Mouse (Mus musculus) embryonic facial prominence, embryonic 11.5 days (tissue): ENCODE data around the gene Calm2. TPM values are rescaled to one million over a fixed set of nuclear protein-coding genes. Genes with fewer than 3 reads are reported as not detected.

ENCODE experiments used
- ATAC-seq: fragments of 200-750 bp; cut with Nextera tagmentation; replicated peaks from 2 replicates; pipeline ENCODE4 v1.8.0; 2017; ENCODE audit warnings: low read depth; ENCODE audit not compliant: insufficient number of reproducible peaks, low FRiP score, low TSS enrichment
- DNase-seq: peaks from one replicate; pipeline ENCODE4 v3.0.0-alpha.2; 2015; ENCODE audit warnings: low spot score
- H3K27ac ChIP-seq: fragments of 300-500 bp; sonication (generic); replicated peaks from 2 replicates; pipeline ENCODE4 v1.5.1; 2014; ENCODE audit warnings: mild to moderate bottlenecking, low read depth, low read length, control low read depth
- H3K27me3 ChIP-seq: fragments of 300-500 bp; sonication (generic); 2 replicates; pipeline ENCODE4 v1.6.1; 2014; ENCODE audit warnings: mild to moderate bottlenecking, low read length, moderate library complexity, mixed read lengths; ENCODE audit not compliant: control insufficient read depth, insufficient read depth
- H3K36me3 ChIP-seq: fragments of 300-500 bp; sonication (generic); replicated peaks from 2 replicates; pipeline ENCODE4 v1.6.1; 2014; ENCODE audit warnings: low read depth, mild to moderate bottlenecking, low read length, moderate library complexity, mixed read lengths; ENCODE audit not compliant: control insufficient read depth, insufficient read depth
- H3K4me1 ChIP-seq: fragments of 300-500 bp; sonication (generic); 2 replicates; pipeline ENCODE4 v1.6.1; 2014; ENCODE audit warnings: low read length, mixed read lengths; ENCODE audit not compliant: control insufficient read depth, insufficient read depth
- H3K4me2 ChIP-seq: fragments of 300-500 bp; sonication (generic); 2 replicates; pipeline ENCODE4 v1.6.1; 2014; ENCODE audit warnings: low read depth, mild to moderate bottlenecking, control low read depth, low read length, moderate library complexity
- H3K4me3 ChIP-seq: fragments of 300-500 bp; sonication (generic); 2 replicates; pipeline ENCODE4 v1.5.1; 2014; ENCODE audit warnings: low read depth, low read length, control low read depth
- H3K9ac ChIP-seq: fragments of 300-500 bp; sonication (generic); replicated peaks from 2 replicates; pipeline ENCODE4 v1.6.1; 2014; ENCODE audit warnings: mild to moderate bottlenecking, control low read depth, low read length
- H3K9me3 ChIP-seq: fragments of 300-500 bp; sonication (generic); replicated peaks from 2 replicates; pipeline ENCODE4 v1.6.1; 2016; ENCODE audit warnings: mild to moderate bottlenecking, low read length, inconsistent platforms, mixed read lengths; ENCODE audit not compliant: control insufficient read depth
- WGBS: fragments of 180-500 bp; shearing (Covaris S2); extraction: QIAGEN DNeasy Blood & Tissue Kit; methylation state at CpG from one replicate; pipeline ENCODE4 v1.1.7; 2014; 5-methylcytosine and 5-hydroxymethylcytosine counted together
- polyA plus RNA-seq: library from polyadenylated mRNA; unstranded; fragments of >200 nt; fragmentation: Nextera tagmentation; extraction: Ambion mirVana; gene quantifications from 2 replicates; pipeline ENCODE4 v1.2.1, GENCODE M21; 2014

Gene Calm2
- 1,261 and 1,315 TPM in 2 replicates for polyA plus RNA-seq

- 0 out of 2 replicates have a peak, but pooled peaks cover 3% of the 10 kb centered on the region for H3K4me1 ChIP-seq
- no peaks in the 10 kb centered on the region for H3K27me3 ChIP-seq
- ATAC-seq: peak; percentile 89
- H3K4me2 ChIP-seq: peak within 1 kb of the TSS; percentile 70
- H3K36me3 ChIP-seq: no peaks in the 10 kb centered on the region
- H3K9me3 ChIP-seq: no peaks in the 10 kb centered on the region
- DNase-seq: peak; percentile 97
- peak within 1 kb of the TSS; percentile 98 for H3K9ac ChIP-seq
- peak within 1 kb of the TSS; percentile 96 for H3K27ac ChIP-seq
- under 1% methylated on average over 67 of the region's 69 CpGs for WGBS
- peak within 1 kb of the TSS; percentile 96 for H3K4me3 ChIP-seq
Measured at GRCm38 (mm10) chr17:87446767-87447611, at the start of gene Calm2. TSS of gene Calm2 (minus strand) at chr17:87446935.

- Histone ChIP-seq H3K4me3 (no peak overlapping the region), H3K36me3 (no peaks in the 10 kb centered on the region), H3K9me3 (no peaks in the 10 kb centered on the region), H3K9ac (no peak overlapping the region), H3K27ac (no peak overlapping the region), H3K4me2 (no peak overlapping the region), H3K27me3 (no peaks in the 10 kb centered on the region), H3K4me1 (no peaks in the 10 kb centered on the region)
- DNase-seq (no peak), ATAC-seq (no peak)
- WGBS: 87% methylated on average over 4 of the region's 4 CpGs
Measured at GRCm38 (mm10) chr17:87495504-87495903, 48.8 kb upstream of the Calm2 start.

GRCm38 (mm10) chr17:87494310-87494709, 47.6 kb upstream of the Calm2 start:
- DNase-seq: no peak
- H3K4me2 ChIP-seq: no peak overlapping the region
- H3K27ac ChIP-seq: no peak overlapping the region
- H3K36me3 ChIP-seq: no peaks in the 10 kb centered on the region
- H3K27me3 ChIP-seq: no peaks in the 10 kb centered on the region
- no peaks in the 10 kb centered on the region for H3K9me3 ChIP-seq
- no peak for ATAC-seq
- H3K9ac ChIP-seq: no peak overlapping the region
- no peaks in the 10 kb centered on the region for H3K4me1 ChIP-seq
- WGBS: 88% methylated on average over 4 of the region's 4 CpGs
- no peak overlapping the region for H3K4me3 ChIP-seq

- Histone ChIP-seq H3K9ac (no peak overlapping the region), H3K27ac (no peak overlapping the region), H3K9me3 (no peaks in the 10 kb centered on the region), H3K4me3 (no peak overlapping the region), H3K4me2 (no peak overlapping the region), H3K4me1 (no peaks in the 10 kb centered on the region), H3K36me3 (no peaks in the 10 kb centered on the region), H3K27me3 (no peaks in the 10 kb centered on the region)
- 39% methylated on average over 4 of the region's 4 CpGs for WGBS
- no peak for DNase-seq
- no peak for ATAC-seq
Measured at GRCm38 (mm10) chr17:87492286-87492685, 45.6 kb upstream of the Calm2 start.

DNA sequence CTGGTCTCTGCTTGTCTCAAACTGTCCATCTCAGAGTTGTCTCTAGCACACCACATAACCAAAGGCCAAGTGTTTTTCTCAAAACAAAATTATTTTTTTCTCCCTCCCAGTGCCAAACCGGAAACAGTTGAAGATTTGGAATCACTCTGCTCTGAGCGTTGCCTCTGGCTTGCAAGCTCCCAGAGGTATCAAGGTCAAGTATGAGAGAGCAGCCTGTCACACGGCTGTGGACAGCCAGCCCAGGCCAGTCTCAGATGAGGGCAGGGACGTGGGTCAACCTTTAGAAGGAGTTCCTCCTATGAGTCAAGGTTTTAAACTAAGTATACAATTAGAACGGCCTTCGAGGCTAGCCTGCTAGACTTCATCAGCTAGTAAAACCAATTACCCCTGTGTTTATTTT, 43.6 kb upstream of the Calm2 start:
- no peaks in the 10 kb centered on the region for H3K4me1 ChIP-seq
- no peak overlapping the region for H3K9ac ChIP-seq
- 28% methylated on average over 6 of the region's 6 CpGs for WGBS
- no peak for DNase-seq
- H3K27me3 ChIP-seq: no peaks in the 10 kb centered on the region
- no peaks in the 10 kb centered on the region for H3K36me3 ChIP-seq
- H3K4me2 ChIP-seq: no peak overlapping the region
- ATAC-seq: no peak
- H3K9me3 ChIP-seq: no peaks in the 10 kb centered on the region
- no peak overlapping the region for H3K4me3 ChIP-seq
- H3K27ac ChIP-seq: no peak overlapping the region

DNA sequence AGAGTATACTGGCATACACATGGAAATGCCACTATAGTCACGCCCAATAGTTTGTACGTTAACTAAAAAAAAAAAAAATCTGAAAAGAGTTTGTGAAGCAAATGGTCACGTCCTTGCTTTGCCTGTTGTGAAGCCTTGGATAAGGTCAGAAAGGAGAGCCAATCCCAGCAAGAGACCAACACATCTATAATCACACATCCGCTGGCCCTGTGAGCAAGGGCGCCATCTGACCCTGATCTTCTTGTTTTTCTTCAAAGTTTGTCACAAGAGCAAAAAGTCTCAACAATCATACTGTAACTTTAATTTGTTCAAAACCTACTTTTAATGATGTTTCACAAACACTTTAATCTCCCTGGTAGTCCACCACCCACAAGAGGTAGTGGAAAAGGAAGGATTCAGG, 39.0 kb upstream of the Calm2 start:
- Histone ChIP-seq H3K4me1 (no peaks in the 10 kb centered on the region), H3K9ac (no peak overlapping the region), H3K4me3 (no peak overlapping the region), H3K4me2 (no peak overlapping the region), H3K36me3 (no peaks in the 10 kb centered on the region), H3K9me3 (no peaks in the 10 kb centered on the region), H3K27me3 (no peaks in the 10 kb centered on the region), H3K27ac (no peak overlapping the region)
- 92% methylated on average over 5 of the region's 5 CpGs for WGBS
- DNase-seq (no peak), ATAC-seq (no peak)

GRCm38 (mm10) chr17:87482867-87483266, 36.1 kb upstream of the Calm2 start:
- no peak overlapping the region for H3K4me2 ChIP-seq
- H3K9ac ChIP-seq: no peak overlapping the region
- no peak for ATAC-seq
- H3K36me3 ChIP-seq: no peaks in the 10 kb centered on the region
- no peaks in the 10 kb centered on the region for H3K4me1 ChIP-seq
- DNase-seq: no peak
- no peak overlapping the region for H3K27ac ChIP-seq
- H3K9me3 ChIP-seq: no peaks in the 10 kb centered on the region
- no peak overlapping the region for H3K4me3 ChIP-seq
- no peaks in the 10 kb centered on the region for H3K27me3 ChIP-seq
- 63% methylated on average over 3 of the region's 3 CpGs for WGBS

DNA sequence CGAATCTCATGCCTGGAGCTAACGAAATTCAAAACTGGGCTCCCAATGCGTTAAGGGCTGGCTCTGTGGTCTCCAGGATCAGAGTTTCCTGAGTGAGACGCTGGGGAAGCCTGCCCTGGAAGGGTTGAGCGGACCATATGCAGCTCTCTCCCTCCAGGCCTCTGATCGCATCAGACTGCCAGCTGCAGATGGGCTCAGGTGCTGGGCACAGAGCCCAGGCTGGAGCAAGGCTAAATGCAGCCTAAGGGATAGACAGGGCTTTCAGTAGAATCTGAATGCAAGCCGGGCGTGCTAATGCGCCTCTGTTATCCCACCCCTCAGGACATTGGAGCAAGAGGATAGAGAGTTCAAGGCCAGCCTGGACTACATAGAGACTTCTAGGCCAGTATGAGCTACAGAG, 31.8 kb upstream of the Calm2 start:
- no peak overlapping the region for H3K4me2 ChIP-seq
- H3K27ac ChIP-seq: no peak overlapping the region
- peaks cover 3% of the 10 kb centered on the region for H3K4me1 ChIP-seq
- 77% methylated on average over 9 of the region's 9 CpGs for WGBS
- no peak overlapping the region for H3K4me3 ChIP-seq
- peaks cover 2% of the 10 kb centered on the region; the same call in 1 of the 2 replicates for H3K27me3 ChIP-seq
- no peak for ATAC-seq
- no peak for DNase-seq
- no peak overlapping the region for H3K9ac ChIP-seq
- H3K36me3 ChIP-seq: no peaks in the 10 kb centered on the region
- H3K9me3 ChIP-seq: no peaks in the 10 kb centered on the region
